Mouse (Mus musculus) left cerebral cortex, postnatal 4 days (tissue): ENCODE measurements around the gene Cxcr6. TPM values are rescaled to one million over a fixed set of nuclear protein-coding genes. Genes with fewer than 3 reads are reported as not detected.
"Not testable (repeated sequence)": the region's sequence is repeated elsewhere in the genome, so short reads cannot be mapped to it uniquely, and the experiment has no call there.

Experiments
- DNase-seq: peaks from one replicate; pipeline ENCODE4 v3.0.0-alpha.2; 2022
- intact Hi-C: fragments of 180-260 bp; cut with DNase I; formaldehyde crosslinking; loops from one replicate; pipeline ENCODE4 v1.15.1; 2025
- total RNA-seq, 2 experiments: library from RNA; stranded (reverse); gene quantifications; 2 replicates each; pipeline ENCODE4 v1.2.3; 2021

The Cxcr6 gene
- total RNA-seq, result not detected

DNA sequence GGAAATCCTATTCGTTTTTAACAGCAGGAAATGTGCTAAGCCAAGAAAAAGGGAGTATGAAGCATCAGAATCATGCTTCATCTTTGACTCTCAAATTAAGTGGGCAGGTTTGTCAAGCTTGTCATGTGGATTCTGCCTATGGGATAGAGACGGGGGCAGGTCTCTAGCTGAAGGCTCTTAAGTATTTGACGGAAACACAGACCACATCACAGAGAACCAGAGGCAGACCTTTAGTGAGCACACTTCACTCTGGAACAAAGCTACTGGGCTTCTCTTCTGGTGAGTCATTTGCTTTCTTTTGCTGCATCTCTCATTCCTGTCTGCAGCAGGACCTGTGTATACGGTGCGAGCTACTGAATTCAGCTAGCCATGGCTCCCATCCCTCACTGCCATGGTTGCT, at the start of gene Cxcr6:
TSS of gene Cxcr6 (plus strand) at position 209 of the 400 bp plus-strand sequence.
- DNase-seq, result no peak
- intact Hi-C loops, result no loop called here

- intact Hi-C loops, result no loop called here
Measured at GRCm38 (mm10) chr9:123756752-123757151, 49.5 kb upstream of the Cxcr6 start.

DNA sequence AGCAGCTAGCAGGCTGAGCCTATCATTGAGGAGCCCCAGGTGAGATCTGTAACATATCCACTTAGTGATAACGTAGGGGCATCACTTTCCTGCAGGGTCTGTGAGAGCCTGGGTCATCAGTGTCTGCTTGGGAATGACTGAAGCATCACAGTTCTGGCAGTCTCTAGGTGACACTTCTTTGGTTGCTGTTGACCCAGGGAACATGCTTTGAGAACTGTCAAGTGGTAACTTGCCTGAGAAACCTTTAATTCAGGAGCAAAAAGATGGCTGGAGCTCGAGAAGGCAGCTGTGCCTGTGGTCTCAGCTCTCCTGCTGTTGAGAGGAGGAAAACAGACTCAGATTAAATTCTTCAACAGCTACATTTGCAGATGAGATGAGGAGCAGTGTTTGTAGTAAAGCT, 48.9 kb upstream of the Cxcr6 start:
- intact Hi-C loops, result no loop called here
- DNase-seq, result no peak

More at GRCm38 (mm10) chr9:123756752-123757151, 49.5 kb upstream of the Cxcr6 start:
- DNase-seq, result no peak

- no peak for DNase-seq
- intact Hi-C loops, result no loop called here
Measured at GRCm38 (mm10) chr9:123758156-123758555, 48.1 kb upstream of the Cxcr6 start.

GRCm38 (mm10) chr9:123758645-123759044, 47.6 kb upstream of the Cxcr6 start:
- intact Hi-C loops, result no loop called here
- DNase-seq, result no peak

DNA sequence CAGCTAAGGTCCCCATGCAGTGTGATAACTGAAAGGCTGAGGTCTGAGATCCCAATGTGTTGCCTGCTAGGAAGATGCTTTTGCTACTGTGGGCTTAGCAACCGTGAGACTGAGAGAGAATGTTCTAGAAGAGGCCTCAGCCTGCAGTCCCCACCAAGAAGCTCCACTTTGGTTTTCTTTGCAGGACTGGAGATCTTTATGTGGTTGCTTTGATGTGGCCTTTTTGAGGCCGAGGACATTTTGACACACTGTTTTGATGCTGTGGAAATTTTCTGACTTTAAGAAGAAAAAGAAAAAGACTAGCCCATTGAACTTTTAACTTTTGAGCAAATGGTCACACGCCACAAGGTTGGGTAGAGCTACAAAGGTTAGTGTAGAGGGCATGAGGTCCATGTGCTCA, 45.5 kb upstream of the Cxcr6 start:
- intact Hi-C loops, result no loop called here
- no peak for DNase-seq

DNA sequence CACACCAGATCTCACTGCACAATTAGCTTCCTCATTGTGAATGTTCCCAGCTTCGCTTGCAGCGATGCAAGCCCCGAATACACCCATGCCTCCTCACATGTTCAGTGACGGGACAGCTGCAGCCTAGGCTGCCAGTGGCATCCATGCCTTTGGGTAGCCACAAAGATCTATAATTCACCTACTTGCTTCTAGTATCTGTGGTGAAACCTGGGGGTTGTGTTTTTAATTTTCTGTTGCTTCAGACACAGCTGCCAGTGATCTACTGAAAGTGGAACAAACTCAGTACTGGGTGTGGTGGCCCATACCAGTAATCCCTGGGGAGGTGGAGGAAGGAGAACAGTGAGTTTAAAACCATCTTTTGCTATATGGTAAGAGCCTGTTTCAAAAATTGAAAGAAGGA, 43.4 kb upstream of the Cxcr6 start:
- intact Hi-C loops, result no loop called here
- no peak for DNase-seq

- intact Hi-C loops, result no loop called here
- DNase-seq, result no peak
Measured at GRCm38 (mm10) chr9:123763771-123764170, 42.5 kb upstream of the Cxcr6 start.

DNA sequence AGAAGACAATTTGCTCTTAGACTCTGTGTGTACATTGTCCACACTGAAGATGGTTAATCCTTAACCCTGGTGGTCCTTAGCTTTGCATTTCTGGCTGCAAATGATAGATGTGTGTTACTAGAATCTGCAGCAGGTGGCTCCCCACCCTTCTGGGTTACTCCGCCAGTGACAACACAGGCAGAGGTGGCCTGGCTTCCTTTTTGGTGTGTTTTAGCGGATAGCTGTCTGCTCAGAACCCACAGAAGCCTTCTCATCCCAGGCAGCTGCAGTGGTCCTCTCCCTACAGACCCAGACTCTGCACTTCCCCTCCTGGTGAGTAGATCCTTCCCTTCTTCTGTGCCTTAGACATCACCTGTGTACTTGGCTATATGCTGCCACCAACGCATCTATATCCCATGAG, 39.3 kb upstream of the Cxcr6 start:
- intact Hi-C loops, result no loop called here
- DNase-seq, result no peak

DNA sequence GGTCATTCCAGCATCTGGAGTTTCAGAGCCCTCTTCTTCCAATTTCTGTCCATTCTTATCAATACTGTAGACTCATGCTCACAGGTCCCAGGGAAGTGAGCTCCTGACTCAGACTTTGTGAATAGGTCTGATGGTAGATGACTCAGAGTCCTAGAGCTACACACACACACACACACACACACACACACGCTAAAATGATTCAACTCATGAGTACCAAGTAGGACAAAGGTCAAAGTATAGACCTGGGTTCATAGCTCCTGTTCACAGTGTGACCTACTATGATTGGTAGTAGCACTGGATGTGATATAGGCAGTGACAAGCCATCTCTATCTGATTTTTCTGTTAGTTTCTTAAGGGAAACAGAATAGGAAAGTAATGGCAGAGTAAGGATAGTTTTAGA, 37.8 kb upstream of the Cxcr6 start:
- intact Hi-C loops, result no loop called here
- DNase-seq, result no peak

- intact Hi-C loops, result no loop called here
Measured at GRCm38 (mm10) chr9:123769532-123769931, 36.7 kb upstream of the Cxcr6 start.

GRCm38 (mm10) chr9:123773299-123773698, 33.0 kb upstream of the Cxcr6 start:
- intact Hi-C loops, DNase-seq: not testable (repeated sequence)

More at GRCm38 (mm10) chr9:123769532-123769931, 36.7 kb upstream of the Cxcr6 start:
- DNase-seq, result no peak

GRCm38 (mm10) chr9:123788855-123789529, 17.3 kb upstream of the Cxcr6 start:
- no peak for DNase-seq
- intact Hi-C loops, result no loop called here

DNA sequence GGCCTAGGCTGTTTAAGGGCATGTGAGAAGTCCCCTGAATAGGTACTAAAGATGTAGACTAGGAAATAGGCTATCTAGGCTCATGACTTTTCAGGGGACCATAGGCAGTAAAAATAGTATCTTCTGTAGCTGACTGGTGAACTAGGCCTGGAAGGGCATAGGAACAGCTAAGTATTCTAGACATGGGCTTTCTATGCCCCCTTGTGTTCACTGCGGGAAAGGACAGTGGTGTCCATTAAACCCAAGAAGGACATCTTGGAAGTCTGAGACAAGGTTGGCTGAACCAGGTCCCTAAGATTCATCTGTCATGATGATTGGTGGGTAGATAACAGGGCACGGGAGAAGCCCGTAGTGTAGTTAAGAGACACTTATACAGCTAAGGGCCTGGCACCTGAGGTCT, 10.1 kb upstream of the Cxcr6 start:
- intact Hi-C loops, result loop anchor here (10.0 kb wide), 1 partner anchor 161 kb away; the partner anchor contains the start of gene Slc6a20b
- DNase-seq, result peak; percentile 35

GRCm38 (mm10) chr9:123801527-123801926, 4.7 kb upstream of the Cxcr6 start:
- DNase-seq, result no peak
- intact Hi-C loops, result no loop called here

DNA sequence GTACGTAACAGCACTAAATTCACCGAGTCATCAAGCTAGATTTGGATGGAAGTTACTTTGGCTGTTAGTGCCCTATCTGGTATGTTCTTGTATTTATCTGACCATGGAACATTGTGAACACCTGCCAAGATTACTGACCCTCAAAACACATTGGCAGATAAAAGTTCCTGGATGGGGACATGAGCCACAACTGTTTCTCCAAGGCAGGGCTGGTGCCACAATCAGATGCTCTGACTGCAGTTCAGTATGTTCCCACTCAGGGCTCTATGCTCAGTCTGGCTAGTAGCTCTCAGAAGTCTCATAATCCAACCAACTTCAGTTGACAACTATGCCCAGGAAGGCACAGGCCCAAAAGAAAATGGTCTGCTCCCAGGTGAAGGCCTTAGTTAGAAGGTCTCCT, 3.9 kb upstream of the Cxcr6 start:
- no peak for DNase-seq
- intact Hi-C loops, result no loop called here

DNA sequence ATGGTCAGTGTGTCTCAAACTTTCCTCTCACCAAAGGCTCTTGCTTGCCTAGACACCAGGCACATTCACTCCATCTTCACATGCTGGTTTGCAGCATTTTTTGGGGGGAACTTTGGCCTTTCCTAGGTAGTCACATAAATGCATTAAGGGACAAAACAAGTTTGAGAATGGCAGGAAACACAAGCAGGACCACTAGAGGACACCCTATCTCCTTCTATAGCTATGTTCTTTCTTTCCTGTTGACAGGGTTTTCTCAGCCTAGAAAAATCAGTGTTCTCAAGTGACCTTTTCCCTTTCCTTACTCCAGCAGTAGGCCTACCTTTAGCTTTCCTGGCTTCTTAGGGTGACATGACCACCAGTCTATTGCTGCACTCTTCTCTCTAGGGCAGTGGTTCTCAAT, 3.4 kb upstream of the Cxcr6 start:
- intact Hi-C loops, result no loop called here
- DNase-seq, result no peak

- intact Hi-C loops, result no loop called here
- no peak for DNase-seq
Measured at GRCm38 (mm10) chr9:123805241-123805640, 1.0 kb upstream of the Cxcr6 start.

DNA sequence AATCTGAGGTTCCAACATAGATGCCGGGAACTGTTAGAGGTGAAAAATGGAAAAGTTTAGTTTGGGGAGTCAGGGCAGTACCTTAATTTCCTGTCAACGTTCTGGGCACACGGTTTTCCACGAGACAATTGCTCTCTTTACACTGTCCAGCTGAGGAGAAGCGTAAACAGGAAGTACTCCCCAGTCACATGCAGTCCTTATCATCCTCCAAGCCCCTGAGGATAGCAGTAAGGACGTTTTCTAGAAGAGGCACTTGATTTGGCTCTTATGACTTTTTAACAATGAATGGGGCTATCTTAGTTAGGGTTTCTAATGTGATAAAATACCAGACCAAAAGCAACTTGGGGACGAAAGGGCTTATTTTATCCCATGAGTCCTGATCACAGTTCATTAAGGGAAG, 2.3 kb downstream of the Cxcr6 start:
- DNase-seq, result no peak
- intact Hi-C loops, result no loop called here

DNA sequence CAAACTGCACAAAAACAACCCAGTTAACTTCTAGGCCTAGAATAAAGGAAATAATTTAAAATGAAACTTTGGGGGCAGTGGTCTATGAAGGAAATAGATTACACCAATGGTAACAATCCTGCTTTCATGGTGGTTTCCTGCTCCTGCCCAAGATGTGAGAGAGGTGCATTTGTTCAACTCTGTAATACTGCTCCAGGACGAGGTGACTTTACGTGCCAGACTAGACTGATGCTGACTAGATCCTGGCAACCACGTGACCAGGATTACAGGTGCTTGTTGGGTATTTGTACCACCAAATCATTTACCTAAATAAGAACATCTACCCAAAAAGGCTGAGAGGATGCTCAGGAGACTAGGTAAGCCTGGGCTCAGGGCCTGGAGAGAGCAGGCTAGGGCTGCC, 5.6 kb downstream of the Cxcr6 start:
- DNase-seq, result no peak
- intact Hi-C loops, result no loop called here

DNA sequence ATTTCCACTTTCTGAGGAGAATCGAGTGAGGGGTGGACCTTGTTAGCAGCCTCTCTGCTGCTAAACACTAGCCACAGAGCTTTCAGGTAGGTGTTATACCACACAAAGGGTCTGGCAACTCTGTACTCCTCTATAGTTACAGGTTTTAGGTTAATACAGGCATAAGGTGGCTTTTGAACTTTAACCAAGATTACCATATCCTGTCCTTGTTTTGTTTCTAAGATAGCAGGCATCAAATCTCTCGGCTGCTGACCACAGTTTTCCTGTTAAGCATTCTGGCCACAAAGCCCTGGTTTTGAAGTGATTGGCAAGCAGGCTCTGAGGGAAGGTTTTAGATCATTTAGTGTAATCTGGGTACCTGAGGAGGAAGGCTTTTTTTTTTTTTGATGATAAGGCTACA, 8.1 kb downstream of the Cxcr6 start:
- intact Hi-C loops, result no loop called here

GRCm38 (mm10) chr9:123814821-123815220, 8.5 kb downstream of the Cxcr6 start:
- intact Hi-C loops, result no loop called here
- DNase-seq, result no peak

More for the DNA sequence above, 8.1 kb downstream of the Cxcr6 start:
- no peak for DNase-seq

DNA sequence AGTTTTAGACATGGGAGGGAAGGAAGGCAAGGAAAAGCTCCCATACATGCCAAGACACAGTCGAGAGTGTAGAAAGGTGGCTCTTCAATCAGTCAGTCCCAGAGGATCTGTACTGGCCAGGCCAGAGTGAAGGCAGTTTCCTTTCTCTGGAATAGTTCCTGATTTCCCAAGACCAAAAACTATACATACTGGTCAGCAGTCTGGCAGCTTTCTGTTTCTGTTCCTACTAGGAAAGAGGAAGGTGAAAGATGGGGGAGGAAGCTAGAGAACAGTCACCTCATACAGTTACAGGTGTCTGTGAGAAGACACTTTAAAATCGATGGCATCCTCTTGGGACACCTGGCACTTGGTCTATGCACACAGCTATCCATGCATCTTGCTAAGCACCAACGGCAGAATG, 9.2 kb downstream of the Cxcr6 start:
- intact Hi-C loops, result no loop called here
- no peak for DNase-seq
